Mouse (Mus musculus) thymus, postnatal 25 days (tissue): ENCODE results near the gene Cox19.
"Not testable (repeated sequence)": the region's sequence is repeated elsewhere in the genome, so short reads cannot be mapped to it uniquely, and the experiment has no call there.

Source experiments
- DNase-seq: peaks from one replicate; pipeline ENCODE4 v3.0.0; 2022

Gene Cox19

GRCm38 (mm10) chr5:139359244-139359643 is 8.0 kb upstream of the Cox19 start:
- DNase-seq = no peak

- peak; percentile 48 for DNase-seq
Observed at GRCm38 (mm10) chr5:139358653-139359052, 7.4 kb upstream of the Cox19 start.

GRCm38 (mm10) chr5:139355235-139355772 is 4.1 kb upstream of the Cox19 start:
- DNase-seq = peak; percentile 72

- no peak for DNase-seq
Observed at GRCm38 (mm10) chr5:139353946-139354345, 2.7 kb upstream of the Cox19 start.

- DNase-seq = peak; percentile 67
Observed at GRCm38 (mm10) chr5:139353496-139353895, 2.3 kb upstream of the Cox19 start.

GRCm38 (mm10) chr5:139352317-139352716 is 1.1 kb upstream of the Cox19 start, which contains the start of gene Cyp2w1:
Cyp2w1 (plus strand) TSS chr5:139352617.
- no peak for DNase-seq

- DNase-seq = no peak
Observed at GRCm38 (mm10) chr5:139351628-139352027, 410 bp upstream of the Cox19 start.

GRCm38 (mm10) chr5:139349713-139350112 is 1.5 kb downstream of the Cox19 start:
- DNase-seq = no peak

- DNase-seq = no peak
Observed at GRCm38 (mm10) chr5:139347225-139347624, 4.0 kb downstream of the Cox19 start.

- DNase-seq = no peak
Observed at GRCm38 (mm10) chr5:139345364-139345714, 5.9 kb downstream of the Cox19 start.

GRCm38 (mm10) chr5:139344687-139345363 is 6.4 kb downstream of the Cox19 start:
- peak; percentile 95 for DNase-seq

- peak; percentile 77 for DNase-seq
Observed at GRCm38 (mm10) chr5:139344021-139344686, 7.1 kb downstream of the Cox19 start.

GRCm38 (mm10) chr5:139338891-139339290 is 12.3 kb downstream of the Cox19 start:
- DNase-seq = no peak

GRCm38 (mm10) chr5:139338403-139338802 is 12.8 kb downstream of the Cox19 start:
- DNase-seq = no peak

- DNase-seq = no peak
Observed at GRCm38 (mm10) chr5:139337826-139338370, 13.3 kb downstream of the Cox19 start.

- DNase-seq = no peak
Observed at GRCm38 (mm10) chr5:139335634-139336033, 15.6 kb downstream of the Cox19 start.

GRCm38 (mm10) chr5:139334394-139334793 is 16.8 kb downstream of the Cox19 start:
- DNase-seq = not testable (repeated sequence)

GRCm38 (mm10) chr5:139333301-139334013 is 17.8 kb downstream of the Cox19 start:
- DNase-seq = no peak

GRCm38 (mm10) chr5:139332590-139333272 is 18.5 kb downstream of the Cox19 start:
- DNase-seq = no peak

- peak; percentile 72 for DNase-seq
Observed at GRCm38 (mm10) chr5:139331742-139332141, 19.5 kb downstream of the Cox19 start.

GRCm38 (mm10) chr5:139330766-139331165 is 20.5 kb downstream of the Cox19 start:
- no peak for DNase-seq

GRCm38 (mm10) chr5:139327634-139328020 is 23.6 kb downstream of the Cox19 start:
- no peak for DNase-seq
